Mouse (Mus musculus) urinary bladder, postnatal 0 days (tissue): ENCODE data around the gene Gbp10. TPM values are rescaled to one million over a fixed set of nuclear protein-coding genes. Genes with fewer than 3 reads are reported as not detected.

Experiments
- polyA plus RNA-seq: library from polyadenylated mRNA; unstranded; fragments of >200 nt; fragmentation: Nextera tagmentation; extraction: Ambion mirVana; gene quantifications from 2 replicates; pipeline ENCODE4 v1.2.1, GENCODE M21; 2015

Gbp10 gene
- not detected in 2 replicates for polyA plus RNA-seq

DNA sequence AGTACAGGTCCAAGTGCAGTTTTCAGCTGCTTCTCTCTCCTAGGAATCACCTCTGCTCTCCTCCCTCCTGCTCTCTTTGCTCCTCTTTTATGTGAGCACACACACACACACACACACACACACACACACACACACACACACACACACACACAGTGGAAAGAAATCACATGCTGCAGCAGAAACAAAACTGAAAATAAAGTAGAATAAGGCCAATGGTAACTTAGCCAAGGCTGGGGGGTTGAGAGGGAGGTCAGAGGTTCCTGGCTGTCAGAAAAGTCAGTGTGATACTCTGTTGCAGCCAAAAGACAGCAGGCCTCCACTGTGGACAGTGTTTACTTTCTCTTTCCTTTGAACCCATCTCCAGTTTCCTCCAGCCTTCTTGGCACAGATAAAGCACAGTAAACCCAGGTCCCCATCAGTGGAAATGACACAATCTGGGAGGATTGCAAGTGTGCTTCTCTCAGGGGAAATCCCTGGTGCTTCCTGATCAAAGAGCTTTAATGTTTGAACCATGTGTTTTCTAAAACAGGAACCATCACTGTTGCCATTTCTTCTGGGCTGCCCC lies at the start of gene Gbp10:
Gbp10 (minus strand) TSS at position 51 of the 565 bp plus-strand sequence.

Other genes starting within 250 kb of the Gbp10 start
- 1.8 and 2.0 TPM in 2 replicates for gene Gbp9, start 100.0 kb downstream of the Gbp10 start, polyA plus RNA-seq
- gene Gbp8, start 100.0 kb downstream of the Gbp10 start, polyA plus RNA-seq, result 0.30 and 0.51 TPM in 2 replicates
- 0.43 and 0.53 TPM in 2 replicates for gene Gbp4, start 99.9 kb downstream of the Gbp10 start, polyA plus RNA-seq
- gene Gm43302, start 54.2 kb upstream of the Gbp10 start, polyA plus RNA-seq, result not detected in 2 replicates
- gene Gbp6, start 54.2 kb upstream of the Gbp10 start, polyA plus RNA-seq, result 0.73 and 1.0 TPM in 2 replicates
- gene Lrrc8b, start 176.2 kb upstream of the Gbp10 start, polyA plus RNA-seq, result 1.0 and 1.7 TPM in 2 replicates